Mouse (Mus musculus): ENCODE data around the gene Ciita.

GRCm38 (mm10) chr16:10520908-10521614, 41.2 kb downstream of the Ciita start:
- peak; percentile 72; the same call in 1 of the 2 replicates for TF ChIP-seq CTCF (IDR thresholded peaks at IDR 0.05; ENCODE audit: borderline replicate concordance, insufficient read depth, low read depth, low read length)
- no peak for TF ChIP-seq POLR2A (IDR thresholded peaks at IDR 0.05; ENCODE audit: borderline replicate concordance, insufficient read depth, low read length)
